Mouse (Mus musculus) lung, adult 2 months (tissue): Measurements from ENCODE around the gene Txlna. TPM values are rescaled to one million over a fixed set of nuclear protein-coding genes. Genes with fewer than 3 reads are reported as not detected.

Experiments
- DNase-seq: peaks from one replicate; pipeline ENCODE4 v3.0.0; 2022
- H3K4me1 ChIP-seq: fragments of 200-500 bp; 2 replicates; pipeline ENCODE4 v1.6.1; 2011; ENCODE audit warnings: low read length; ENCODE audit not compliant: control insufficient read depth, insufficient read depth
- H3K4me3 ChIP-seq: fragments of 200-500 bp; replicated peaks from 2 replicates; pipeline ENCODE3; 2011; ENCODE audit warnings: low read depth, mild to moderate bottlenecking, control low read depth, low read length; ENCODE audit errors: extremely low read depth
- CTCF ChIP-seq: fragments of 200-500 bp; IDR thresholded peaks from 2 replicates; pipeline ENCODE4 v1.5.1; 2011; ENCODE audit warnings: mild to moderate bottlenecking, low read length, control low read depth; ENCODE audit not compliant: insufficient read depth
- POLR2A ChIP-seq: fragments of 200-500 bp; IDR thresholded peaks from 2 replicates; pipeline ENCODE4 v1.6.1; 2011; ENCODE audit warnings: low read depth, mild to moderate bottlenecking, control low read depth, low read length, borderline replicate concordance; ENCODE audit errors: extremely low read depth
- WGBS: fragments of 180-500 bp; shearing (Covaris S2); methylation state at CpG from one replicate; pipeline ENCODE4 v1.1.7; 2018; 5-methylcytosine and 5-hydroxymethylcytosine counted together
- polyA plus RNA-seq: library from polyadenylated mRNA; depleted of rRNA; stranded (reverse); fragments of >200 nt; gene quantifications from 2 replicates; pipeline ENCODE4 v1.2.3, GENCODE M21; 2012

Gene Txlna
- polyA plus RNA-seq, 1 experiment: 36.7 TPM

GRCm38 (mm10) chr4:129626035-129626434 is 14.8 kb downstream of the Txlna start:
- no peak for DNase-seq
- no peak for TF ChIP-seq POLR2A
- TF ChIP-seq CTCF: no peak
- Histone ChIP-seq H3K4me3 (no peak overlapping the region), H3K4me1 (peaks cover 27% of the 10 kb centered on the region)
- 70% methylated on average over 6 of the region's 6 CpGs for WGBS

GRCm38 (mm10) chr4:129625496-129625895 is 15.4 kb downstream of the Txlna start:
- Histone ChIP-seq H3K4me1 (peaks cover 30% of the 10 kb centered on the region), H3K4me3 (no peak overlapping the region)
- no peak for DNase-seq
- 51% methylated on average over 4 of the region's 4 CpGs for WGBS
- no peak for TF ChIP-seq CTCF
- TF ChIP-seq POLR2A: no peak

DNA sequence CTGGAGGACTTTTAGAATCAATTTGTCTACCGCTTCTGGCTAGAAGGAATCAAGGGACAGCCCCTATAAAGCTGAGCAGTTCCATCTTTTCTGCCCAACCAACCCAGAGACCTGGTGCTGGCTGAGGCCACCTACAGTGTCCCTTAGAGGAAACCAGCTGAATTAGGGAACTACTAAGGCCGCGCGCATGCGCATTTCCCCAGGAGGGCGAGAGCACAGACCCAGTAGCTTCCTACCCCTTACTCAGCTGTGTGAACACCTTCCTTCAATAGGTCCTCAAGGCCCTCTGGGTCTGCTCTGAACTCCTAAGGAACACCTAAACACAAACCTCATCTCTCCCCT is 15.9 kb downstream of the Txlna start:
- 5% methylated on average over 6 of the region's 6 CpGs for WGBS
- H3K4me3 ChIP-seq: peak overlapping the region; percentile 23
- H3K4me1 ChIP-seq: peaks cover 30% of the 10 kb centered on the region
- DNase-seq: no peak
- TF ChIP-seq CTCF: no peak
- TF ChIP-seq POLR2A: peak; percentile 3; the same call in 1 of the 2 replicates

- DNase-seq: peak; percentile 69
- Histone ChIP-seq H3K4me3 (peak overlapping the region; percentile 86), H3K4me1 (peaks cover 30% of the 10 kb centered on the region)
- TF ChIP-seq CTCF (no peak), POLR2A (peak; percentile 81; the same call in 1 of the 2 replicates)
- WGBS: under 1% methylated on average over 18 of the region's 18 CpGs
Observed at GRCm38 (mm10) chr4:129624281-129625028, 16.4 kb downstream of the Txlna start.

DNA sequence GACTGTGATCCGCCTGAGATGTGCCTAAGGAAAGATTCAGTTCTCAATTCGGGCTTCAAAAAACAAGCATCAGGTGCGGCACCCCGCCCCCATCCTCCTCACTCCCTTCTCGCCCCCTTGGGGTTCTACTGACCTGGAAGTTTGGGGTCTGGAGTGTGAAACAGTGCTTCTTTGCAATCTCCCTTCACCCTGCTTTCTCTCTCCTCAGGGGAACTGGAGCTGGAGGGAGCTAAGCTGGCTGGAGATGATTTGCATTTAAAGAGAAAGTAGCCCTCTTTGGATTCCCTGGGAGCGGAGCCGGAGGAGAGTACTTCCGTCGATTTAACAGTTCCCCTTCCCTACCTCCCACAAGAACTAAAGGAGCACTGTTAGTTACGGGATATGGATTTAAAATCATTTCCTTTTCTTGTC is 17.2 kb downstream of the Txlna start, which contains the start of gene Ccdc28b:
Gene Ccdc28b (minus strand): TSS at position 267 of the 411 bp plus-strand sequence.
- TF ChIP-seq POLR2A: peak; percentile 42; the same call in 1 of the 2 replicates
- no peak for TF ChIP-seq CTCF
- peak; percentile 61 for DNase-seq
- under 1% methylated on average over 10 of the region's 10 CpGs for WGBS

GRCm38 (mm10) chr4:129622803-129623535 is 17.9 kb downstream of the Txlna start:
- no peak for DNase-seq
- H3K4me3 ChIP-seq: peak overlapping the region; percentile 86
- TF ChIP-seq POLR2A (0 out of 2 replicates have a peak, but pooled peaks have one; percentile 3), CTCF (no peak)
- 14% methylated on average over 8 of the region's 8 CpGs for WGBS
- H3K4me1 ChIP-seq: peaks cover 33% of the 10 kb centered on the region

More for the DNA sequence above, 17.2 kb downstream of the Txlna start, which contains the start of gene Ccdc28b:
- peak within 1 kb of the TSS; percentile 86 for H3K4me3 ChIP-seq
- peaks cover 33% of the 10 kb centered on the region for H3K4me1 ChIP-seq

DNA sequence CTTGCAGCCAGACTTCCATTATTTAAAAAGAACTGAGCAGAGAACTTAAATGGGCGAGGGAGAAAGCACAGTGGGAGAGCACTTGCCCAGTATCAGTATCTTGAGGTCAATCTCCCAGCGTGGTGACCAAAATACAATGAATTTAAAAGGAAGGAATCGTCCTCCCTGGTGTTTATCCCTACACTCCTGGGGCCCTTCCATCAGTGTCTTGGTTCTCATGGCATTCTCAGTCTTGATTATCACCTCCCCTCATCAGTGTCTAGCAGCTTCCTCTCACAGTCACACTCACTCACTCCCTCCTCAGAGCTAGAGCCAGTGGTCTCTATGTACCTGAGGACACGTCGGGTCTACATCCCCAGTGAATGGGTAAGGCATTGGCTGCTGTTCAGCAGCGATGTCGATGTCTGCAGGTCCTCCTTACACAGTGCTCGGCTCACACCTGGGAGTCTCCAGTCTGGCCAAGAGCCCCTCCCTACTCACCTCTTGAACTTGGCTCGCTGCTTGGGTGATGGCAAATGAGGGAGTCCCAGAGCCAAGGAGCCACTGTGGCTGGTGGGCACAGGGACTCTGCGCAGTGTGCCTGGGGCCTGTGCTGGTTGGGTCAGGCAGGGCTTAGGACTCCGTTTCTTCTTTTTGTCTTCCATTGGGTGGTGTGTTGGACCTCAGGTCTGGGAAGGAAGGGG is 18.6 kb downstream of the Txlna start:
- DNase-seq: no peak
- 69% methylated on average over 11 of the region's 11 CpGs for WGBS
- Histone ChIP-seq H3K4me3 (peak overlapping the region; percentile 20), H3K4me1 (peaks cover 28% of the 10 kb centered on the region)
- TF ChIP-seq POLR2A (no peak), CTCF (no peak)

- Histone ChIP-seq H3K4me1 (peaks cover 25% of the 10 kb centered on the region), H3K4me3 (peak overlapping the region; percentile 51)
- WGBS: 40% methylated on average over 8 of the region's 8 CpGs
- no peak for DNase-seq
- peak; percentile 60; the same call in 1 of the 2 replicates for TF ChIP-seq POLR2A
- no peak for TF ChIP-seq CTCF
Observed at GRCm38 (mm10) chr4:129621283-129621841, 19.5 kb downstream of the Txlna start.
